Mouse (Mus musculus) stomach, postnatal 0 days (tissue): ENCODE results near the gene Zfp759. TPM values are rescaled to one million over a fixed set of nuclear protein-coding genes. Genes with fewer than 3 reads are reported as not detected.
"Not testable (repeated sequence)": the region's sequence is repeated elsewhere in the genome, so short reads cannot be mapped to it uniquely, and the experiment has no call there.

ENCODE experiments used
- ATAC-seq: fragments of 200-750 bp; cut with Nextera tagmentation; 2 replicates; pipeline ENCODE4 v1.8.0; 2017; ENCODE audit not compliant: low FRiP score, low TSS enrichment
- DNase-seq: peaks from one replicate; pipeline ENCODE4 v3.0.0-alpha.2; 2016; ENCODE audit warnings: low spot score
- H3K27ac ChIP-seq: fragments of 300-500 bp; sonication (generic); replicated peaks from 2 replicates; pipeline ENCODE4 v1.5.1; 2014; ENCODE audit warnings: mild to moderate bottlenecking, control low read depth
- H3K27me3 ChIP-seq: fragments of 300-500 bp; sonication (generic); 2 replicates; pipeline ENCODE4 v1.6.1; 2014; ENCODE audit warnings: low read length; ENCODE audit not compliant: control insufficient read depth, insufficient read depth
- H3K36me3 ChIP-seq: fragments of 300-500 bp; sonication (generic); 2 replicates; pipeline ENCODE4 v1.6.1; 2014; ENCODE audit warnings: low read length, mixed read lengths; ENCODE audit not compliant: control insufficient read depth, insufficient read depth
- H3K4me1 ChIP-seq: fragments of 300-500 bp; sonication (generic); replicated peaks from 2 replicates; pipeline ENCODE4 v1.6.1; 2014; ENCODE audit warnings: antibody characterized with exemption; ENCODE audit not compliant: control insufficient read depth, insufficient read depth
- H3K4me2 ChIP-seq: fragments of 300-500 bp; sonication (generic); replicated peaks from 2 replicates; pipeline ENCODE4 v1.6.1; 2014; ENCODE audit warnings: low read depth, mild to moderate bottlenecking, control low read depth, moderate library complexity
- H3K4me3 ChIP-seq: fragments of 300-500 bp; sonication (generic); 2 replicates; pipeline ENCODE4 v1.5.1; 2014; ENCODE audit warnings: low read depth, low read length, control low read depth
- H3K9ac ChIP-seq: fragments of 300-500 bp; sonication (generic); 2 replicates; pipeline ENCODE4 v1.6.1; 2014; ENCODE audit warnings: mild to moderate bottlenecking, low read length, control low read depth, mixed read lengths
- H3K9me3 ChIP-seq: fragments of 300-500 bp; sonication (generic); 2 replicates; pipeline ENCODE4 v1.6.1; 2016; ENCODE audit warnings: low read length; ENCODE audit not compliant: control insufficient read depth
- CTCF ChIP-seq: IDR thresholded peaks from 2 replicates; pipeline ENCODE4 v1.5.1; 2016; ENCODE audit warnings: antibody characterized with exemption, low read depth, mild to moderate bottlenecking, moderate library complexity
- EP300 ChIP-seq: optimal IDR thresholded peaks from 2 replicates; pipeline ENCODE3; 2016; ENCODE audit warnings: antibody characterized with exemption
- WGBS: fragments of 180-500 bp; shearing (Covaris S2); extraction: QIAGEN DNeasy Blood & Tissue Kit; methylation state at CpG from one replicate; pipeline ENCODE4 v1.1.7; 2014; 5-methylcytosine and 5-hydroxymethylcytosine counted together
- polyA plus RNA-seq: library from polyadenylated mRNA; unstranded; fragments of >200 nt; fragmentation: Nextera tagmentation; extraction: Ambion mirVana; gene quantifications from 2 replicates; pipeline ENCODE4 v1.2.1, GENCODE M21; 2015

Zfp759 gene
- polyA plus RNA-seq, 1 experiment from 2014 or later: 0.76 TPM

- Histone ChIP-seq H3K4me1 (no peaks in the 10 kb centered on the region), H3K27me3 (no peaks in the 10 kb centered on the region), H3K9me3 (no peaks in the 10 kb centered on the region), H3K9ac (no peak overlapping the region), H3K4me3 (no peak overlapping the region), H3K27ac (no peak overlapping the region), H3K36me3 (no peaks in the 10 kb centered on the region), H3K4me2 (no peak overlapping the region)
- no peak for DNase-seq
- TF ChIP-seq EP300: no peak
- TF ChIP-seq CTCF: no peak
- no peak for ATAC-seq
- 76% methylated on average over 1 of the region's 1 CpGs for WGBS
These were observed 3.0 kb downstream of the Zfp759 start for GRCm38 (mm10) chr13:67124460-67124859.

DNA sequence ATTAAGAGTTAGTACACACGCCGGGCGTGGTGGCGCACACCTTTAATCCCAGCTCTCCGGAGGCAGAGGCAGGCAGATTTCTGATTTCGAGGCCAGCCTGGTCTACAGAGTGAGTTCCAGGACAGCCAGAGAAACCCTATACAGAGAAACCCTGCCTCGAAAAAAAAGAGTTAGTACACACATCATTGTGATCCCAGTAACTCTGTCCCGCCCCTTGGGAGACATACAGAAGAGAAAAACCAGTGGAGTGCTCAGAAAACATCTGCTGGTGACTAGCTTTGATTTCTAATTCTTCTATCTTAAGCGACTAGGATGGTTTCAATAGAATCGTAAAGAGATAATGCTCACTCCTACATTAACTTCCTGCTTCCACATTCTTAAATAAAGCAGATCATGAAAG, 6.0 kb downstream of the Zfp759 start:
- H3K4me1 ChIP-seq, H3K27ac ChIP-seq, H3K36me3 ChIP-seq, H3K4me3 ChIP-seq, DNase-seq, H3K9me3 ChIP-seq, H3K9ac ChIP-seq, ATAC-seq, H3K27me3 ChIP-seq: not testable (repeated sequence)
- H3K4me2 ChIP-seq: peak overlapping the region; percentile 54
- 74% methylated on average over 10 of the region's 10 CpGs for WGBS

DNA sequence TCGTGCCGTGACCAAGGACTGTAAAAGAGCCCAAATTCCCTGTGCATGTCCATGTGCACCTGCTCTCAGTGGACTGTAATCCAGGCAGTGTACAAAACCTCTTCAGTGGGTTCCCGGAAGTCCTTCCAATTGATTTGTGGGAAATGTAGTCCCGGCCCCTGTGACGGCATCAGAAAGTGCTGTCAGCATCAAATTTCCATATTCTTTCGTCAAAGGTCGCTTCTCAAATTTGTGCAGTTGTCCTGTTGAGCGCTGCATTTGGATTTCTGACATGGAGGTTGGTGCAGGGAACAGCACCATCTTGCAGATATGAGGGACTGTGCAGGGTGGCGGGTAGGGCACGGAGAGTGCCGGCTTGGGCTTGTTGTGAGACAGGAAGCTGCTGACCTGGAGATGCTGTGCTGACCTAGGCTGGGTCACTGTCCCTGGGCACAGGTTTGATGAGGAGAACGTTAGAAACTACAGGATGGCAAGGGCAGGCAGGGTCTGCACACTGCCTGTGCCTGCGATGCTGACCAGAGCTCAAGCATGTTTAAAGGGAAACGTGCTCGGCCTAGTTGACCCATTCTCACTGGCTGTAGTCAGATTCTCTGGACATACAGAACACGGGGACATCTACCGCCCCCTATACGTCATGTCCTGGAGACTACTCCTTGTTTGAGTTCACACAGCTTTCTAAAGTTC, 6.7 kb downstream of the Zfp759 start:
- 1% methylated on average over 18 of the region's 18 CpGs for WGBS
- TF ChIP-seq CTCF (peak; percentile 42; the same call in 1 of the 2 replicates), EP300 (no peak)
- H3K4me2 ChIP-seq: peak overlapping the region; percentile 54
- H3K27ac ChIP-seq: peak overlapping the region; percentile 49; the same call in 1 of the 2 replicates
- no peaks in the 10 kb centered on the region for H3K9me3 ChIP-seq
- no peaks in the 10 kb centered on the region for H3K36me3 ChIP-seq
- H3K9ac ChIP-seq: peak overlapping the region; percentile 72
- peak; percentile 85 for DNase-seq
- H3K27me3 ChIP-seq: no peaks in the 10 kb centered on the region
- peak; percentile 98 for ATAC-seq
- no peaks in the 10 kb centered on the region for H3K4me1 ChIP-seq
- H3K4me3 ChIP-seq: peak overlapping the region; percentile 73

DNA sequence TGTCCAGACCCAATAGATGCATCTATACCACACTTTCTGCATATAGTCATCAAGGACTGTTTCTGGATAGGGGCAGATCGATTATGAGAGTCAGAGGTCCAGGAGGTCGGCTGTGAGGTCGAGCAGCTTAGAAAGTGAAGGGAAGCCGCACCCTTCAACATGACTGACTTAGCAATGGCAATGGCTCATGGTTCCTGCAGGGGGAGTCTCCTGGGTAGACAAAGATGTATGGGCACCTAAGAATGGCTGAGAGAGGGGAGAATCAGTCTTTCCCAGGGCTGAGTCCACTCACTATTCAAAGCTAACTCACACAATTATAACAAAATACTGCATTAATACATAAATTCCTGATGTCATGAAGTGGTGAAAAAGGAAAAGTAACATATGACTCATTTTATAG, 44.7 kb downstream of the Zfp759 start:
- H3K4me3 ChIP-seq, H3K9ac ChIP-seq, H3K9me3 ChIP-seq, H3K27me3 ChIP-seq, H3K27ac ChIP-seq, H3K4me2 ChIP-seq, ATAC-seq, H3K36me3 ChIP-seq, DNase-seq, H3K4me1 ChIP-seq: not testable (repeated sequence)
- 43% methylated on average over 4 of the region's 4 CpGs for WGBS

DNA sequence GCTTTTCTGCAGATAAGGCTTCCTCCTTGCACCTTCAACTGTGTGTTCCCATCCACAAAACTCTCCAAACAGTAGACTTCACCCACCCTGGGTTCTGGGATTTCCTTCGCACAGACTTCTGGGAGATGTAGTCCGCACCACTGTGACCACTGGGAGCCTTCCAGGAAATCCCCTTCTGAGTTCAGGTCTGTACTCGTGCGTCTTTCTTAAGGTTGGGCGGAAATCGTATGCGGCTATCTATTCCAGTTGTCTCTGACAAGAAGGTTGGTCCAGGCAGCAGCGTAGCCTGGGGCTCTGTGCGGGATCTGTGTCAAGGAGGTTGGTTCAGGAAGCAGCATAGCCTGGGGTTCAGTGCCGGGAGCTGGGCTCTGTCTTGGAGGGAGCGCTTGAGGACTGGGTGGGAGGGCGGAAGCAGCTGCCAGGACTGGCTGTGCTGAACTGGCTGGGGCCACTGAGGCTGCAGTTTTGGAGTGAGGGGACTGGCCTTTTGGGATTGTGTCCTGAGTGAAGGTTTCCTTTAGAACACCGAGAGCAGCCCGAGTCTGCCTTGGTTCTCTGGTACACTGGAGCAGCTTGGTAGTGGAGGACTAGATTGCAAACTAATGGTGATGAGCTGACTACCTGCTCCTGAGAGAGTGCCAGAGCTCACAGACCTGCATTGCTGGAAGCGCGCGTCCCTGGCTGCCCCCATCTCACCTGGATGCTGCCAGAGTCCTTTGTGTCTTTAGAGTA, 51.7 kb downstream of the Zfp759 start, which contains the start of gene Rsl1:
TSS of gene Rsl1 (plus strand) at position 192 of the 732 bp plus-strand sequence.
- TF ChIP-seq CTCF: 0 out of 2 replicates have a peak, but pooled peaks have one; percentile 3
- not testable (repeated sequence) for H3K9me3 ChIP-seq, H3K36me3 ChIP-seq, H3K4me1 ChIP-seq, H3K27me3 ChIP-seq, H3K27ac ChIP-seq
- peak; percentile 95 for ATAC-seq
- Histone ChIP-seq H3K4me2 (peak within 1 kb of the TSS; percentile 64), H3K4me3 (peak within 1 kb of the TSS; percentile 51), H3K9ac (peak within 1 kb of the TSS; percentile 61)
- under 1% methylated on average over 17 of the region's 17 CpGs for WGBS
- peak; percentile 57 for DNase-seq

DNA sequence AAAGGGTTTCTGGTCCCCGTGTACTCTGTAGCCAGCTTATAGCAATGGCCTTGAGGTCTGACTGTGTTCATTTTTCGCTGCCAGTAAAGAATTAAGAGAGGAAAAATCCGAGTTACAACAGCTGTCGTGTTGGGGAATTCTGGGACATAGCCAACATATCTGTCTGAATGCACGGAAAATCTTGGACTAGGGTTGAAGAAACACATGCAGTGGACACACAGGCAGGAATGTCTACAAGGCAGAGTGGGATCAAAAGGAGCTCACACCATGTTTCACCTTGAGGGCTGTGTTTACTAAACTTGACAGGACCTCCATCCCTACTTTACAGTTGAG, 52.2 kb downstream of the Zfp759 start:
- Histone ChIP-seq H3K27me3 (no peaks in the 10 kb centered on the region), H3K4me1 (no peaks in the 10 kb centered on the region), H3K9ac (peak overlapping the region; percentile 61), H3K9me3 (no peaks in the 10 kb centered on the region), H3K4me2 (peak overlapping the region; percentile 64), H3K36me3 (no peaks in the 10 kb centered on the region), H3K4me3 (peak overlapping the region; percentile 51), H3K27ac (no peak overlapping the region)
- DNase-seq (no peak), ATAC-seq (no peak)
- WGBS: 8% methylated on average over 5 of the region's 5 CpGs
- no peak for TF ChIP-seq CTCF
- TF ChIP-seq EP300: no peak

Other genes starting within 250 kb of the Zfp759 start
- gene Gm10767, start 216.7 kb upstream of the Zfp759 start, polyA plus RNA-seq: 2.6 and 3.0 TPM in 2 replicates
- 1.1 and 1.2 TPM in 2 replicates for gene Zfp712, start 60.5 kb upstream of the Zfp759 start, polyA plus RNA-seq
- gene Zfp708, start 23.7 kb upstream of the Zfp759 start, polyA plus RNA-seq: 1.8 and 2.3 TPM in 2 replicates
- 1.1 and 1.3 TPM in 2 replicates for gene Gm28557, start 13.1 kb upstream of the Zfp759 start, polyA plus RNA-seq
- 0.06 and 0.10 TPM in 2 replicates for gene Rslcan18, start 5.4 kb upstream of the Zfp759 start, polyA plus RNA-seq
- gene Rsl1, start 51.5 kb downstream of the Zfp759 start, polyA plus RNA-seq: 4.1 and 4.2 TPM in 2 replicates
- gene Zfp455, start 72.8 kb downstream of the Zfp759 start, polyA plus RNA-seq: 0.68 and 0.82 TPM in 2 replicates
- 0.64 and 0.68 TPM in 2 replicates for gene Zfp458, start 156.8 kb downstream of the Zfp759 start, polyA plus RNA-seq
- 0.58 and 0.70 TPM in 2 replicates for gene Zfp457, start 184.8 kb downstream of the Zfp759 start, polyA plus RNA-seq
- 1.1 and 1.2 TPM in 2 replicates for gene Zfp595, start 210.9 kb downstream of the Zfp759 start, polyA plus RNA-seq
- not detected in 2 replicates for gene Gm28044, start 238.9 kb downstream of the Zfp759 start, polyA plus RNA-seq
- 0.61 and 0.63 TPM in 2 replicates for gene Zfp953, start 238.9 kb downstream of the Zfp759 start, polyA plus RNA-seq